Mouse (Mus musculus) C2C12 (cell line): ENCODE measurements at regions not wholly inside any gene's neighbourhood (a gene's known extent, or its start where the extent isn't known, plus 50 kb on each side); places are given as distances from the start of the nearest gene placed in this dataset.

Experiments
- CTCF ChIP-seq: IDR thresholded peaks from one replicate; pipeline ENCODE4 v1.5.1; 2011; ENCODE audit not compliant: control insufficient read depth, insufficient read depth, insufficient read length
- MYOG ChIP-seq: IDR thresholded peaks from one replicate; pipeline ENCODE4 v1.6.1; 2011; ENCODE audit not compliant: control insufficient read depth, insufficient read length; ENCODE audit errors: extremely low read depth
- USF1 ChIP-seq: IDR thresholded peaks from one replicate; pipeline ENCODE4 v1.6.1; 2011; ENCODE audit warnings: low read depth, mild to moderate bottlenecking, control low read depth, moderate library complexity

- TF ChIP-seq USF1 (no peak), MYOG (no peak), CTCF (no peak)
Observed at GRCm38 (mm10) chr14:33735653-33736052, 146.6 kb downstream of the Ptpn20 start.
